Mouse (Mus musculus): ENCODE measurements around the gene Trim34a. TPM values are rescaled to one million over a fixed set of nuclear protein-coding genes. Genes with fewer than 3 reads are reported as not detected.
"Not testable (repeated sequence)": the region's sequence is repeated elsewhere in the genome, so short reads cannot be mapped to it uniquely, and the experiment has no call there.

Gene Trim34a
- polyA plus RNA-seq (2015; fragmentation: Nextera tagmentation; extraction: Ambion mirVana): 0.42 and 0.43 TPM in 2 replicates

GRCm38 (mm10) chr7:104244287-104245181 lies at the start of gene Trim34a:
Trim34a (plus strand) TSS chr7:104244457.
- H3K27ac ChIP-seq: no peak within 1 kb of the TSS
- 0 out of 2 replicates have a peak, but pooled peaks cover 3% of the 10 kb centered on the region for H3K4me1 ChIP-seq
- WGBS: 9% methylated on average over 13 of the region's 13 CpGs
- H3K9ac ChIP-seq: no peak within 1 kb of the TSS
- no peaks in the 10 kb centered on the region for H3K36me3 ChIP-seq (ENCODE audit: poor library complexity, severe bottlenecking)
- H3K9me3 ChIP-seq (replicated peaks): no peaks in the 10 kb centered on the region
- H3K27me3 ChIP-seq: no peaks in the 10 kb centered on the region
- peak within 1 kb of the TSS; percentile 51 for H3K4me2 ChIP-seq
- ATAC-seq: 0 out of 2 replicates have a peak, but pooled peaks have one; percentile 24
- peak within 1 kb of the TSS; percentile 31 for H3K4me3 ChIP-seq

GRCm38 (mm10) chr7:104195885-104196284 lies 48.4 kb upstream of the Trim34a start, which contains the start of gene Olfr649:
Olfr649 (minus strand) TSS chr7:104195985.
- 83% methylated on average over 6 of the region's 6 CpGs for WGBS
- no peaks in the 10 kb centered on the region for H3K27me3 ChIP-seq
- ATAC-seq: no peak
- no peak within 1 kb of the TSS for H3K27ac ChIP-seq
- H3K36me3 ChIP-seq (ENCODE audit: poor library complexity, severe bottlenecking): no peaks in the 10 kb centered on the region
- H3K9me3 ChIP-seq (replicated peaks): no peaks in the 10 kb centered on the region
- no peak within 1 kb of the TSS for H3K9ac ChIP-seq
- H3K4me2 ChIP-seq: no peak within 1 kb of the TSS
- no peaks in the 10 kb centered on the region for H3K4me1 ChIP-seq
- no peak within 1 kb of the TSS for H3K4me3 ChIP-seq

- Histone ChIP-seq H3K9ac (no peak overlapping the region), H3K4me3 (no peak overlapping the region), H3K36me3 (ENCODE audit: poor library complexity, severe bottlenecking) (no peaks in the 10 kb centered on the region), H3K4me2 (no peak overlapping the region), H3K9me3 (replicated peaks) (no peaks in the 10 kb centered on the region), H3K27ac (no peak overlapping the region), H3K27me3 (no peaks in the 10 kb centered on the region), H3K4me1 (no peaks in the 10 kb centered on the region)
- WGBS: 6% methylated on average over 5 of the region's 5 CpGs
- ATAC-seq: 0 out of 2 replicates have a peak, but pooled peaks have one; percentile 48
Measured at GRCm38 (mm10) chr7:104199822-104200221, 44.4 kb upstream of the Trim34a start.

GRCm38 (mm10) chr7:104206197-104206596 lies 38.1 kb upstream of the Trim34a start:
- 93% methylated on average over 7 of the region's 7 CpGs for WGBS
- no peak for ATAC-seq
- Histone ChIP-seq H3K27me3 (no peaks in the 10 kb centered on the region), H3K4me1 (no peaks in the 10 kb centered on the region), H3K36me3 (ENCODE audit: poor library complexity, severe bottlenecking) (no peaks in the 10 kb centered on the region), H3K9ac (no peak overlapping the region), H3K4me3 (no peak overlapping the region), H3K4me2 (no peak overlapping the region), H3K9me3 (replicated peaks) (no peaks in the 10 kb centered on the region), H3K27ac (no peak overlapping the region)

GRCm38 (mm10) chr7:104216011-104216535 lies 28.2 kb upstream of the Trim34a start:
- Histone ChIP-seq H3K4me3 (no peak overlapping the region), H3K36me3 (ENCODE audit: poor library complexity, severe bottlenecking) (no peaks in the 10 kb centered on the region), H3K27me3 (no peaks in the 10 kb centered on the region), H3K4me2 (no peak overlapping the region), H3K27ac (no peak overlapping the region), H3K9ac (no peak overlapping the region), H3K4me1 (peaks cover 7% of the 10 kb centered on the region; the same call in 1 of the 2 replicates), H3K9me3 (replicated peaks) (no peaks in the 10 kb centered on the region)
- ATAC-seq: no peak
- WGBS: 62% methylated on average over 1 of the region's 1 CpGs

GRCm38 (mm10) chr7:104217881-104218280 lies 26.4 kb upstream of the Trim34a start:
- Histone ChIP-seq H3K4me1 (peaks cover 7% of the 10 kb centered on the region; the same call in 1 of the 2 replicates), H3K36me3 (ENCODE audit: poor library complexity, severe bottlenecking) (no peaks in the 10 kb centered on the region), H3K9ac (no peak overlapping the region), H3K4me2 (no peak overlapping the region), H3K27me3 (no peaks in the 10 kb centered on the region), H3K27ac (no peak overlapping the region), H3K4me3 (no peak overlapping the region), H3K9me3 (replicated peaks) (no peaks in the 10 kb centered on the region)
- WGBS: 83% methylated on average over 2 of the region's 2 CpGs
- ATAC-seq: no peak

GRCm38 (mm10) chr7:104218701-104219569 lies 25.3 kb upstream of the Trim34a start, which contains the start of gene Trim6:
Trim6 (plus strand) TSS chr7:104218793.
- H3K9me3 ChIP-seq (replicated peaks): no peaks in the 10 kb centered on the region
- peak within 1 kb of the TSS; percentile 53 for H3K4me2 ChIP-seq
- peak within 1 kb of the TSS; percentile 25 for H3K4me3 ChIP-seq
- no peaks in the 10 kb centered on the region for H3K36me3 ChIP-seq (ENCODE audit: poor library complexity, severe bottlenecking)
- no peaks in the 10 kb centered on the region for H3K27me3 ChIP-seq
- H3K9ac ChIP-seq: no peak within 1 kb of the TSS
- no peak within 1 kb of the TSS for H3K27ac ChIP-seq
- peak; percentile 55; the same call in 1 of the 2 replicates for ATAC-seq
- 4% methylated on average over 37 of the region's 37 CpGs for WGBS
- peaks cover 7% of the 10 kb centered on the region; the same call in 1 of the 2 replicates for H3K4me1 ChIP-seq

- ATAC-seq: no peak
- Histone ChIP-seq H3K9me3 (replicated peaks) (no peaks in the 10 kb centered on the region), H3K36me3 (ENCODE audit: poor library complexity, severe bottlenecking) (no peaks in the 10 kb centered on the region), H3K27me3 (no peaks in the 10 kb centered on the region), H3K27ac (no peak overlapping the region), H3K4me2 (no peak overlapping the region), H3K9ac (no peak overlapping the region), H3K4me1 (no peaks in the 10 kb centered on the region), H3K4me3 (no peak overlapping the region)
- 33% methylated on average over 2 of the region's 2 CpGs for WGBS
Measured at GRCm38 (mm10) chr7:104231203-104231602, 13.1 kb upstream of the Trim34a start.

- Histone ChIP-seq H3K9ac (no peak overlapping the region), H3K27me3 (no peaks in the 10 kb centered on the region), H3K4me3 (no peak overlapping the region), H3K9me3 (replicated peaks) (no peaks in the 10 kb centered on the region), H3K27ac (no peak overlapping the region), H3K4me2 (no peak overlapping the region), H3K4me1 (0 out of 2 replicates have a peak, but pooled peaks cover 3% of the 10 kb centered on the region), H3K36me3 (ENCODE audit: poor library complexity, severe bottlenecking) (no peaks in the 10 kb centered on the region)
- no peak for ATAC-seq
Measured at GRCm38 (mm10) chr7:104240857-104241256, 3.4 kb upstream of the Trim34a start.

GRCm38 (mm10) chr7:104243616-104244015 lies 641 bp upstream of the Trim34a start:
- no peaks in the 10 kb centered on the region for H3K9me3 ChIP-seq (replicated peaks)
- ATAC-seq: no peak
- H3K9ac ChIP-seq: no peak overlapping the region
- no peaks in the 10 kb centered on the region for H3K36me3 ChIP-seq (ENCODE audit: poor library complexity, severe bottlenecking)
- H3K4me1 ChIP-seq: 0 out of 2 replicates have a peak, but pooled peaks cover 3% of the 10 kb centered on the region
- no peak overlapping the region for H3K4me3 ChIP-seq
- H3K4me2 ChIP-seq: no peak overlapping the region
- 74% methylated on average over 1 of the region's 1 CpGs for WGBS
- H3K27ac ChIP-seq: no peak overlapping the region
- H3K27me3 ChIP-seq: no peaks in the 10 kb centered on the region

GRCm38 (mm10) chr7:104260380-104260779 lies 16.1 kb downstream of the Trim34a start:
- not testable (repeated sequence) for H3K4me3 ChIP-seq; H3K4me2 ChIP-seq; H3K27ac ChIP-seq; H3K9me3 ChIP-seq (replicated peaks); H3K4me1 ChIP-seq; H3K27me3 ChIP-seq; ATAC-seq; H3K36me3 ChIP-seq (ENCODE audit: poor library complexity, severe bottlenecking); H3K9ac ChIP-seq
- 85% methylated on average over 4 of the region's 4 CpGs for WGBS
